Mouse (Mus musculus): ENCODE measurements at regions not wholly inside any gene's neighbourhood (a gene's known extent, or its start where the extent isn't known, plus 50 kb on each side); places are given as distances from the start of the nearest gene placed in this dataset.
"Not testable (repeated sequence)": the region's sequence is repeated elsewhere in the genome, so short reads cannot be mapped to it uniquely, and the experiment has no call there.

- no peak overlapping the region for H3K27ac ChIP-seq (ENCODE audit: low read length)
- 78% methylated on average over 8 of the region's 8 CpGs for WGBS
- no peak for ATAC-seq
Observed at GRCm38 (mm10) chr1:157809674-157810471, 303.3 kb downstream of the Sec16b start.

GRCm38 (mm10) chr1:157810657-157811056 is 304.1 kb downstream of the Sec16b start:
- H3K9ac ChIP-seq (replicated peaks; ENCODE audit: low read depth) = no peak overlapping the region
- DNase-seq (ENCODE audit: low spot score) (no peak), ATAC-seq (no peak)
- no peaks in the 10 kb centered on the region for H3K27me3 ChIP-seq (replicated peaks; ENCODE audit: insufficient read depth, low read length)
- H3K4me1 ChIP-seq (ENCODE audit: insufficient read depth, low read depth, low read length) = no peaks in the 10 kb centered on the region
- H3K27ac ChIP-seq (ENCODE audit: low read length) = no peak overlapping the region
- no peaks in the 10 kb centered on the region for H3K9me3 ChIP-seq (ENCODE audit: low read length)
- no peak overlapping the region for H3K4me3 ChIP-seq (ENCODE audit: low read depth, low read length)
- TF ChIP-seq EP300 (IDR thresholded peaks at IDR 0.05) (no peak), CTCF (IDR thresholded peaks at IDR 0.05) (no peak)
- H3K36me3 ChIP-seq (ENCODE audit: insufficient read depth, low read length) = no peaks in the 10 kb centered on the region
- H3K4me2 ChIP-seq (replicated peaks; ENCODE audit: low read depth, low read length) = no peak overlapping the region

More at GRCm38 (mm10) chr1:157809674-157810471, 303.3 kb downstream of the Sec16b start:
- H3K4me2 ChIP-seq (replicated peaks; ENCODE audit: low read depth, low read length) = no peak overlapping the region
- no peaks in the 10 kb centered on the region for H3K36me3 ChIP-seq (ENCODE audit: insufficient read depth, low read length)
- no peaks in the 10 kb centered on the region for H3K27me3 ChIP-seq (replicated peaks; ENCODE audit: insufficient read depth, low read length)
- H3K4me3 ChIP-seq (ENCODE audit: low read depth, low read length) = no peak overlapping the region
- TF ChIP-seq CTCF (IDR thresholded peaks at IDR 0.05) = no peak
- TF ChIP-seq EP300 (IDR thresholded peaks at IDR 0.05) = no peak
- no peaks in the 10 kb centered on the region for H3K4me1 ChIP-seq (ENCODE audit: insufficient read depth, low read depth, low read length)
- H3K9me3 ChIP-seq (ENCODE audit: low read length) = no peaks in the 10 kb centered on the region
- DNase-seq (ENCODE audit: low spot score) = no peak
- no peak overlapping the region for H3K9ac ChIP-seq (replicated peaks; ENCODE audit: low read depth)

- Histone ChIP-seq H3K27ac (ENCODE audit: low read length) (no peak overlapping the region), H3K4me1 (ENCODE audit: insufficient read depth, low read depth, low read length) (no peaks in the 10 kb centered on the region), H3K4me3 (ENCODE audit: low read depth, low read length) (no peak overlapping the region), H3K36me3 (ENCODE audit: insufficient read depth, low read length) (no peaks in the 10 kb centered on the region), H3K4me2 (replicated peaks; ENCODE audit: low read depth, low read length) (no peak overlapping the region), H3K9me3 (ENCODE audit: low read length) (no peaks in the 10 kb centered on the region), H3K9ac (replicated peaks; ENCODE audit: low read depth) (no peak overlapping the region), H3K27me3 (replicated peaks; ENCODE audit: insufficient read depth, low read length) (no peaks in the 10 kb centered on the region)
- no peak for ATAC-seq
- TF ChIP-seq EP300 (IDR thresholded peaks at IDR 0.05) = no peak
- no peak for TF ChIP-seq CTCF (IDR thresholded peaks at IDR 0.05)
- WGBS = 61% methylated on average over 2 of the region's 2 CpGs
- DNase-seq (ENCODE audit: low spot score) = no peak
Observed at GRCm38 (mm10) chr1:157827966-157828365, 321.4 kb downstream of the Sec16b start.

GRCm38 (mm10) chr1:157831511-157831910 is 325.0 kb downstream of the Sec16b start:
- no peak for DNase-seq (ENCODE audit: low spot score)
- TF ChIP-seq CTCF (IDR thresholded peaks at IDR 0.05) = no peak
- no peak for TF ChIP-seq EP300 (IDR thresholded peaks at IDR 0.05)
- Histone ChIP-seq H3K9me3 (ENCODE audit: low read length) (no peaks in the 10 kb centered on the region), H3K36me3 (ENCODE audit: insufficient read depth, low read length) (no peaks in the 10 kb centered on the region), H3K9ac (replicated peaks; ENCODE audit: low read depth) (no peak overlapping the region), H3K27me3 (replicated peaks; ENCODE audit: insufficient read depth, low read length) (no peaks in the 10 kb centered on the region), H3K4me1 (ENCODE audit: insufficient read depth, low read depth, low read length) (no peaks in the 10 kb centered on the region), H3K4me2 (replicated peaks; ENCODE audit: low read depth, low read length) (no peak overlapping the region), H3K27ac (ENCODE audit: low read length) (no peak overlapping the region), H3K4me3 (ENCODE audit: low read depth, low read length) (no peak overlapping the region)
- WGBS = 28% methylated on average over 2 of the region's 2 CpGs
- ATAC-seq = no peak

GRCm38 (mm10) chr1:157872775-157873174 is 366.2 kb downstream of the Sec16b start:
- H3K36me3 ChIP-seq (ENCODE audit: insufficient read depth, low read length) = no peaks in the 10 kb centered on the region
- no peak for ATAC-seq

GRCm38 (mm10) chr1:157875006-157875405 is 368.5 kb downstream of the Sec16b start:
- H3K27me3 ChIP-seq (replicated peaks; ENCODE audit: insufficient read depth, low read length) = no peaks in the 10 kb centered on the region
- no peak for DNase-seq (ENCODE audit: low spot score)
- TF ChIP-seq CTCF (IDR thresholded peaks at IDR 0.05) = no peak
- H3K4me2 ChIP-seq (replicated peaks; ENCODE audit: low read depth, low read length) = no peak overlapping the region
- H3K9me3 ChIP-seq (ENCODE audit: low read length) = no peaks in the 10 kb centered on the region
- H3K27ac ChIP-seq (ENCODE audit: low read length) = no peak overlapping the region
- H3K9ac ChIP-seq (replicated peaks; ENCODE audit: low read depth) = no peak overlapping the region
- no peak for ATAC-seq
- no peaks in the 10 kb centered on the region for H3K4me1 ChIP-seq (ENCODE audit: insufficient read depth, low read depth, low read length)
- no peak overlapping the region for H3K4me3 ChIP-seq (ENCODE audit: low read depth, low read length)
- 64% methylated on average over 2 of the region's 2 CpGs for WGBS
- no peaks in the 10 kb centered on the region for H3K36me3 ChIP-seq (ENCODE audit: insufficient read depth, low read length)

More at GRCm38 (mm10) chr1:157872775-157873174, 366.2 kb downstream of the Sec16b start:
- WGBS = 63% methylated on average over 5 of the region's 5 CpGs
- Histone ChIP-seq H3K27ac (ENCODE audit: low read length) (no peak overlapping the region), H3K4me3 (ENCODE audit: low read depth, low read length) (no peak overlapping the region), H3K27me3 (replicated peaks; ENCODE audit: insufficient read depth, low read length) (no peaks in the 10 kb centered on the region), H3K9me3 (ENCODE audit: low read length) (no peaks in the 10 kb centered on the region), H3K4me1 (ENCODE audit: insufficient read depth, low read depth, low read length) (no peaks in the 10 kb centered on the region), H3K9ac (replicated peaks; ENCODE audit: low read depth) (no peak overlapping the region), H3K4me2 (replicated peaks; ENCODE audit: low read depth, low read length) (no peak overlapping the region)
- TF ChIP-seq EP300 (IDR thresholded peaks at IDR 0.05) (no peak), CTCF (IDR thresholded peaks at IDR 0.05) (no peak)
- no peak for DNase-seq (ENCODE audit: low spot score)

- not testable (repeated sequence) for H3K27me3 ChIP-seq (replicated peaks; ENCODE audit: insufficient read depth, low read length); DNase-seq (ENCODE audit: low spot score); H3K9ac ChIP-seq (replicated peaks; ENCODE audit: low read depth); H3K9me3 ChIP-seq (ENCODE audit: low read length); H3K4me3 ChIP-seq (ENCODE audit: low read depth, low read length); H3K4me2 ChIP-seq (replicated peaks; ENCODE audit: low read depth, low read length); ATAC-seq; H3K27ac ChIP-seq (ENCODE audit: low read length); H3K36me3 ChIP-seq (ENCODE audit: insufficient read depth, low read length); H3K4me1 ChIP-seq (ENCODE audit: insufficient read depth, low read depth, low read length)
- 95% methylated on average over 2 of the region's 4 CpGs for WGBS
Observed at GRCm38 (mm10) chr1:157877117-157877516, 370.6 kb downstream of the Sec16b start.
